20 mouse cellular contexts compared by ENCODE assay signal in the genomic region with DNA sequence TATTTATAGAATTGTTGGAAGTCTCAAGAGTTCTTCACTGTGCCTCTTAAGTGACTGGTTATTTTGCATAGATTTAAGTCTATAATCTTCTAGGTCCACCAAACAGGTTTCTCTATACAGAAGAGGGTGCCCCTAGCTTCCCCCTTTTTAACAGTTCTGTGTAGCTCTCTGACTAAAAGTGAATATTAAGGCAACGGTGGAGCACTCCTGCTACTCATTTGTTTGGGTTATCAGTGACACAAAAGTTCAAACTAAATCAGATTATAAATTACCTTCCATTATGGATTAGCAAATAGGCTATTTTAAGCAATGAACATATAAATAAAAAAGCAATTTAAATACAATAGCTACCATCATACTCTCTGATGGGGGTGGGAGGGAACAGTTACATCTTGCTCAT. TPM values are rescaled to one million over a fixed set of nuclear protein-coding genes. Genes with fewer than 3 reads are reported as not detected.
DNase-seq lines count a peak whose midpoint lies in the region; ATAC-seq and TF ChIP-seq lines count a peak whose summit lies in the region.
"Had no signal": no experiment of that assay in that cellular context is flagged by ENCODE, and none has a peak within 500 bp of the region (broad histone marks: within the 10 kb centered on the region; RNA-seq: fewer than 3 reads in every experiment).

No protein-coding gene starts in this region.

- TF ChIP-seq POLR2A in thymus, adult 2 months (IDR thresholded peaks at IDR 0.05; ENCODE audit: control insufficient read depth, extremely low read depth, insufficient read depth, low read length, poor library complexity) = no peak

- no peak for TF ChIP-seq CTCF in thymus, adult 2 months (IDR thresholded peaks at IDR 0.05; ENCODE audit: borderline replicate concordance, control insufficient read depth, extremely low read depth, insufficient read depth, low read length, poor library complexity)

- no peak overlapping the region for H3K4me2 ChIP-seq in midbrain, embryonic 11.5 days
- H3K4me2 ChIP-seq in forebrain, embryonic 12.5 days = no peak overlapping the region
- H3K4me2 ChIP-seq: embryonic facial prominence, embryonic 12.5 days had no signal

- peak overlapping the region; percentile 76 for H3K27ac ChIP-seq in thymus, adult 2 months (ENCODE audit: control insufficient read depth, insufficient read depth, low read length)
- H3K27ac ChIP-seq in midbrain, embryonic 11.5 days (ENCODE audit: low read depth, low read length) = no peak overlapping the region
- H3K27ac ChIP-seq in forebrain, embryonic 12.5 days = no peak overlapping the region
- H3K27ac ChIP-seq: embryonic facial prominence, embryonic 10.5 days; embryonic facial prominence, embryonic 12.5 days had no signal

- H3K27me3 ChIP-seq in thymus, adult 2 months (ENCODE audit: control insufficient read depth, insufficient read depth, low read length) = no peaks in the 10 kb centered on the region
- no peaks in the 10 kb centered on the region for H3K27me3 ChIP-seq in midbrain, embryonic 11.5 days (ENCODE audit: control insufficient read depth, insufficient read depth, low read length)
- H3K27me3 ChIP-seq in forebrain, embryonic 12.5 days = no peaks in the 10 kb centered on the region
- H3K27me3 ChIP-seq: embryonic facial prominence, embryonic 12.5 days; Patski had no signal

- DNase-seq in CD4-positive, CD25-positive, alpha-beta regulatory T cell, adult 2 months (ENCODE audit: low read depth, low spot score) = peak; percentile 33
- no peak for DNase-seq in thymus, adult 2 months
- DNase-seq in thymus, postnatal 14 days = no peak
- DNase-seq in induced T-regulatory cell, adult 2 months (ENCODE audit: low read depth) = peak; percentile 61
- DNase-seq in midbrain, embryonic 11.5 days (ENCODE audit: low spot score, missing footprints) = no peak
- DNase-seq: adrenal gland, adult 8-10 months; adrenal gland, postnatal 14 days; adrenal gland, postnatal 36 days; cerebellum, adult 11-12 months; cerebellum, adult 2 months; cerebellum, adult 9-10 months; cerebellum, postnatal 10 days; cerebellum, postnatal 25 days had no signal

- no peak overlapping the region for H3K9ac ChIP-seq in midbrain, embryonic 11.5 days (ENCODE audit: low read length)
- H3K9ac ChIP-seq in forebrain, embryonic 12.5 days = no peak overlapping the region
- H3K9ac ChIP-seq: embryonic facial prominence, embryonic 12.5 days had no signal

- no peak overlapping the region for H3K4me3 ChIP-seq in thymus, adult 2 months (ENCODE audit: control insufficient read depth, insufficient read depth, low read length)
- no peak overlapping the region for H3K4me3 ChIP-seq in midbrain, embryonic 11.5 days (ENCODE audit: low read depth, low read length)
- H3K4me3 ChIP-seq in forebrain, embryonic 12.5 days (replicated peaks) = no peak overlapping the region
- H3K4me3 ChIP-seq: embryonic facial prominence, embryonic 10.5 days; embryonic facial prominence, embryonic 12.5 days had no signal

- 63% methylated on average over 1 of the region's 1 CpGs for WGBS in thymus, adult 2 months
- WGBS in midbrain, embryonic 11.5 days = 76% methylated on average over 1 of the region's 1 CpGs
- WGBS in forebrain, embryonic 12.5 days = 79% methylated on average over 1 of the region's 1 CpGs

- ATAC-seq in CD4-positive, CD25-positive, alpha-beta regulatory T cell, adult 4 months = no peak
- ATAC-seq in midbrain, embryonic 11.5 days (ENCODE audit: low FRiP score) = no peak
- ATAC-seq in forebrain, embryonic 12.5 days (ENCODE audit: low FRiP score) = no peak
- ATAC-seq: Patski had no signal

- H3K9me3 ChIP-seq in midbrain, embryonic 11.5 days (ENCODE audit: control insufficient read depth, low read length) = no peaks in the 10 kb centered on the region
- no peaks in the 10 kb centered on the region for H3K9me3 ChIP-seq in forebrain, embryonic 12.5 days
- H3K9me3 ChIP-seq: embryonic facial prominence, embryonic 10.5 days; embryonic facial prominence, embryonic 12.5 days had no signal

- peaks cover 11% of the 10 kb centered on the region for H3K4me1 ChIP-seq in thymus, adult 2 months (replicated peaks; ENCODE audit: control insufficient read depth, insufficient read depth, low read length)
- H3K4me1 ChIP-seq in midbrain, embryonic 11.5 days (ENCODE audit: control insufficient read depth, insufficient read depth, low read length) = no peaks in the 10 kb centered on the region
- H3K4me1 ChIP-seq in forebrain, embryonic 12.5 days = no peaks in the 10 kb centered on the region; the same call in 1 of the 2 replicates
- H3K4me1 ChIP-seq: embryonic facial prominence, embryonic 12.5 days had no signal

- peaks cover 24% of the 10 kb centered on the region for H3K36me3 ChIP-seq in thymus, adult 2 months (ENCODE audit: control insufficient read depth, insufficient read depth, low read length)
- no peaks in the 10 kb centered on the region for H3K36me3 ChIP-seq in midbrain, embryonic 11.5 days (ENCODE audit: control insufficient read depth, insufficient read depth, low read length)
- H3K36me3 ChIP-seq in forebrain, embryonic 12.5 days (replicated peaks) = no peaks in the 10 kb centered on the region
- H3K36me3 ChIP-seq: embryonic facial prominence, embryonic 10.5 days; embryonic facial prominence, embryonic 12.5 days; G1E had no signal

RNA-seq across cellular contexts. Expression of gene Cytip, which starts 40.8 kb away (rescaled TPM):
- 100 to 1,000 TPM; 430 to 456 TPM for polyA plus RNA-seq in CD4-positive, CD25-positive, alpha-beta regulatory T cell, adult 4 months (2017; shearing (Covaris generic))
- polyA plus RNA-seq in thymus, adult 2 months (2012; rRNA removed) = 284 and 293 TPM in 2 replicates
- polyA plus RNA-seq in midbrain, embryonic 11.5 days (2014; fragmentation: Nextera tagmentation; extraction: Ambion mirVana) = 0.34 TPM in 1 of 2 replicates, not detected in the other
- 0.14 TPM in 1 of 2 replicates, not detected in the other for polyA plus RNA-seq in forebrain, embryonic 12.5 days (2016; fragmentation: Nextera tagmentation; extraction: Ambion mirVana)
- polyA plus RNA-seq: forebrain, embryonic 14.5 days; G1E had no signal

Comparison
In these comparisons a context has a peak if more than half of its experiments do, and no peak if none do; other contexts are left out.
1. DNase-seq: peak in CD4-positive, CD25-positive, alpha-beta regulatory T cell, adult 2 months (single experiment) and induced T-regulatory cell, adult 2 months (single experiment); none in thymus, adult 2 months (single experiment), thymus, postnatal 14 days (single experiment) and midbrain, embryonic 11.5 days (single experiment).
2. RNA of gene Cytip, which starts 40.8 kb away (polyA plus RNA-seq): 430 to 456 TPM in CD4-positive, CD25-positive, alpha-beta regulatory T cell, adult 4 months and 284 to 293 TPM in thymus, adult 2 months; 0.34 TPM in midbrain, embryonic 11.5 days and 0.14 TPM in forebrain, embryonic 12.5 days; every median in the first group is over 100 times any median in the second.